Mouse (Mus musculus): ENCODE measurements around the gene Gm11627. TPM values are rescaled to one million over a fixed set of nuclear protein-coding genes. Genes with fewer than 3 reads are reported as not detected.

Gm11627 gene
- not detected for polyA plus RNA-seq (2017; shearing (Covaris generic))

DNA sequence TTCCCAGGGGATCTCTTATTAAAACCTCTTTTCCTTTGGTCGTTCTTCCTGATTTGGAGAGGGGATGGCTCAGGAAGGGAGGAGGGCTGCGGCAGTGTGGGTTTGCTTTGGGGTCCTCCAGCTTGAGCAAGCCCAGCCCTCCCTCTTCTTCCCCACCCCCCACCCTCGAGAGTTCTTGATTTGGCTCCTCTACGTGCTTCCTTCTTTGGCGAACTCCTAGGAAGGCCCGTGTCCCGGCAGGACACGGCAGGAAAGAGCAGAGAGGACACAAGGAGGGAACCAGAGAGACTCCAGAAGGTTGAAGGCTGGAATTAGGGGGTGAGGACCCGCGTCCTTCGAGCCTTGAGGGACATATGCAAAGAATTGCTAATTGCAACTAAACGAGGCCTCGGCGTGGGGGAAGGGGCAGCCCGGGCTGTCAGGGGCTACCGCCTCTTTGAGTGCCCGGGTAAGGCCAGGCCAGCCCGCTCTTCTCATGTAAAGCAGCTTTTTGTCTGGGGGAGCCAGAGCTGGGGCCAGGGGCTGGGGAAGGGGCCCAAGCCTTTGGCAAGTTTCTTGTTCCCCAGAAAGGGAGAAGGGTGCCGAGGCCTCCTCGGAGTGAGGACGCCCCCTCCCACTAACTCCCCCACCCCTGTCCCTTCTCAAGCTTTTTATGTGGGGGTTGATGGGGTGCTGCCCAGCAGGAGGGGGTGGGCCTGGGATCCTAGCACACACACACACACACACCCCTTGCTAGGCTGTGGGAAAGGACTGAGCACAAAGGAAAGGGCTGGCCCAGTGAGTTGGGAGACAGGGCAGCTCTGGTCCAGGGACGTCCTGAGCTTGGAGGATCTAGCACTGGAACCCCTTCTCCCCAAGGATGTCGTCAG is at the start of gene Gm11627:
Gene Gm11627, minus strand, starts transcription at position 297 of the 869 bp plus-strand sequence.

DNA sequence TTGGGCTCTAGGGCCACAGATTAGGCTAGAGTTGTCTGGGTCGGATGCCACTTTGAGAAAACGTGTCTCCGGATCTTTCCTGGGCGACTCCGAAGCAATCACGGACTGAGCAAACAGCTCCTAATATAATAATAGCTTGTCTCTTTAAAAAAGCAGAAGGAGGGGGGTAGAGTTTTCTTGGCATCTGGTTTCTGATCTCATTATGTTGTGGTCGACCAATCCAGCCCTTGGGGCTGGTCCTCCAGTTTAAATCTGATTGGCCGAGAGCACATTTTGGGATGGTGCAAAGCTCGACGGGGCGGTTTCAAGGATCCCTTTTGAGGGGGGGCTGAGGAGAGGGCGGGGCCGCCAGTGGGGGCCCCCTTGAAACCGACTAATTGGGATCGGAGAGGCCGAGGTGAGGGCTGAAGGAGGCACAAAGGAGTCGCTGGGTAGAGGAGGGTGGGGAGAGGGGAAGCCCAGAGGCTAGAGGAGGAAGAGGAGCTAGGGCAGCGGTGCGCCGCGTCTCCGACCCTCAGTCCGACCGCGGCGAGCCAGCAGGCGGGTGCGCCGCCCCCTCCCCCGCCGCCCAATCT is 24.8 kb upstream of the Gm11627 start, which contains the start of gene Fzd2:
Gene Fzd2, plus strand, starts transcription at position 387 of the 575 bp plus-strand sequence.

DNA sequence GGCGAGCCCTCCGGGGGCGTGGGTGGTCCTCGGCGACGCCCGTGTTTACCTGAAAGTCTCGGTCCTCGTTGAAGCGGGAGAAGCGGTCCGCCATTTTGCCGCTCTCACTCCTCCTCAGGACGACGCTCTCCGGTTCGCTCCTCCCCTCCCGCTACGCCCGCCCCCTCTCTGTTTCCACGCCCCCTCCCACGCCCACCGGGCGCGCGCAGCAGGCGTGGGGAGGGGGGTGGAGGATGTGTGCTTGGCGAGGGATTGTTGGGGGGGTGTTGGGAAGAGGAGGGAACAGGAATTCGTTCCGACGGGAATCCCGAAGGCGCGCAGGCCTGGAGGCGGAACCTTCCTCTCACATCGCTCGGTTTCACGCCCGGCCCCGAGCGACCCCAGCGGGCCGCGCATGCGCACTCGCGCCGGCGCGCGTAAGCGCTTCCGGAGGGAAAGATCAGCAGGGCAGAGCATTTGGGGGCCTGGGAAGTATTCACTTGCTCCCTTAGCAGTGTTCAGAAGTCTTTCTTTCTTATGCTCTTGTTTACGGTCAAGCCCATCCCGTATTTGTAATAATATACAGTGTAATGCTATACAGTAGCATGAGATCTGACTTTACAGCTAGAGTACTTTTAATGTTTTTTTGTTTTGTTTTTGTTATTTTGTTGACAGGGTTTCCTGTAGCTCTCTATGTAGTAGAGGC is 23.1 kb downstream of the Gm11627 start, which contains the start of gene Gpatch8:
Gene Gpatch8, minus strand, starts transcription at position 362 of the 685 bp plus-strand sequence.

Other genes with a start within 250 kb of the Gm11627 start
- gene Slc4a1, start 213.3 kb downstream of the Gm11627 start, polyA plus RNA-seq (2017; shearing (Covaris generic)): 0.79 TPM
- gene Rundc3a, start 186.1 kb downstream of the Gm11627 start, polyA plus RNA-seq (2017; shearing (Covaris generic)): 15.9 TPM
- gene Slc25a39, start 171.5 kb downstream of the Gm11627 start, polyA plus RNA-seq (2017; shearing (Covaris generic)): 32.8 TPM
- gene Grn, start 149.1 kb downstream of the Gm11627 start, polyA plus RNA-seq (2017; shearing (Covaris generic)): 52.2 TPM
- gene Fam171a2, start 131.8 kb downstream of the Gm11627 start, polyA plus RNA-seq (2017; shearing (Covaris generic)): not detected
- gene Itga2b, start 109.3 kb downstream of the Gm11627 start, polyA plus RNA-seq (2017; shearing (Covaris generic)): 2.0 TPM
- 81.4 TPM for gene Gpatch8, start 23.1 kb downstream of the Gm11627 start, polyA plus RNA-seq (2017; shearing (Covaris generic))
- not detected for gene Fzd2, start 24.9 kb upstream of the Gm11627 start, polyA plus RNA-seq (2017; shearing (Covaris generic))
- not detected for gene Meioc, start 84.3 kb upstream of the Gm11627 start, polyA plus RNA-seq (2017; shearing (Covaris generic))
- gene Ccdc43, start 118.3 kb upstream of the Gm11627 start, polyA plus RNA-seq (2017; shearing (Covaris generic)): 44.1 TPM
- gene Adam11, start 182.0 kb upstream of the Gm11627 start, polyA plus RNA-seq (2017; shearing (Covaris generic)): 0.14 TPM
- 0.11 TPM for gene Gjc1, start 240.2 kb upstream of the Gm11627 start, polyA plus RNA-seq (2017; shearing (Covaris generic))